Mouse (Mus musculus) heart, embryonic 11.5 days (tissue): Measurements from ENCODE around the gene Dnm2. TPM values are rescaled to one million over a fixed set of nuclear protein-coding genes. Genes with fewer than 3 reads are reported as not detected.

ENCODE experiments used
- ATAC-seq: fragments of 200-750 bp; cut with Nextera tagmentation; replicated peaks from 2 replicates; pipeline ENCODE4 v1.8.0; 2017; ENCODE audit warnings: moderate library complexity; ENCODE audit not compliant: insufficient number of reproducible peaks, low FRiP score, low TSS enrichment
- H3K27ac ChIP-seq: fragments of 300-500 bp; sonication (generic); 2 replicates; pipeline ENCODE4 v1.5.1; 2014; ENCODE audit warnings: mild to moderate bottlenecking, low read depth, low read length
- H3K27me3 ChIP-seq: fragments of 300-500 bp; sonication (generic); 2 replicates; pipeline ENCODE4 v1.6.1; 2014; ENCODE audit warnings: mild to moderate bottlenecking, low read length, mixed read lengths; ENCODE audit not compliant: control insufficient read depth, insufficient read depth
- H3K36me3 ChIP-seq: fragments of 300-500 bp; sonication (generic); 2 replicates; pipeline ENCODE4 v1.6.1; 2014; ENCODE audit warnings: mild to moderate bottlenecking, low read length, moderate library complexity, mixed read lengths; ENCODE audit not compliant: control insufficient read depth, insufficient read depth
- H3K4me1 ChIP-seq: fragments of 300-500 bp; sonication (generic); 2 replicates; pipeline ENCODE4 v1.6.1; 2014; ENCODE audit warnings: low read length; ENCODE audit not compliant: control insufficient read depth, insufficient read depth
- H3K4me2 ChIP-seq: fragments of 300-500 bp; sonication (generic); 2 replicates; pipeline ENCODE4 v1.6.1; 2014; ENCODE audit warnings: mild to moderate bottlenecking, moderate library complexity
- H3K4me3 ChIP-seq: fragments of 300-500 bp; sonication (generic); 2 replicates; pipeline ENCODE4 v1.5.1; 2014; ENCODE audit warnings: low read depth, low read length
- H3K9ac ChIP-seq: fragments of 300-500 bp; sonication (generic); 2 replicates; pipeline ENCODE4 v1.6.1; 2014; ENCODE audit warnings: mild to moderate bottlenecking, low read depth, low read length, moderate library complexity
- H3K9me3 ChIP-seq: fragments of 300-500 bp; sonication (generic); replicated peaks from 2 replicates; pipeline ENCODE4 v1.6.1; 2016; ENCODE audit warnings: low read length; ENCODE audit not compliant: control insufficient read depth
- WGBS: fragments of 180-500 bp; shearing (Covaris S2); extraction: QIAGEN DNeasy Blood & Tissue Kit; methylation state at CpG from one replicate; pipeline ENCODE4 v1.1.7; 2014; ENCODE audit not compliant: insufficient replicate concordance; 5-methylcytosine and 5-hydroxymethylcytosine counted together
- polyA plus RNA-seq: library from polyadenylated mRNA; unstranded; fragments of >200 nt; fragmentation: Nextera tagmentation; extraction: Ambion mirVana; gene quantifications from 2 replicates; pipeline ENCODE4 v1.2.1, GENCODE M21; 2014

Gene Dnm2
- polyA plus RNA-seq, 1 experiment from 2014 or later: 62.7 TPM

DNA sequence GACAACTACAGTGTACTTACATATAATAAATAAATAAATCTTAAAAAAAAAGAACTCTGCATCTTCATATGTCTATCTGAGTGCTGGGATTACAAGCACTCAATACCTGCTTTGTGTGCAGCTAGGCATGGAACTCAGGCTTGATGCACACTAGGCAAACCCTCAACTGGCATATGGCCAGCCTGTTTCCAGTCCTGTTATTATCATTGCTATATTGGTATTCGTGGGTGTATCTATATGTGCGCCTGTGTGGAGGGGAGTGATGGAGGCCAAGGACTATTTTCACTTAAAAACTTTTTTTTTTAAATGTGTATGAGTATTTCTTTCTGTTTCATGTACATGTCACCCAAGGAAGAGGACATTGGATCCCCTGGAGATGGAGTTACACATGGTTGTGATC, 9.7 kb downstream of the Dnm2 start:
- no peaks in the 10 kb centered on the region for H3K36me3 ChIP-seq
- no peak overlapping the region for H3K9ac ChIP-seq
- H3K4me1 ChIP-seq: peaks cover 40% of the 10 kb centered on the region
- H3K27me3 ChIP-seq: no peaks in the 10 kb centered on the region
- no peak overlapping the region for H3K4me3 ChIP-seq
- 90% methylated on average over 2 of the region's 2 CpGs for WGBS
- H3K9me3 ChIP-seq: no peaks in the 10 kb centered on the region
- no peak overlapping the region for H3K27ac ChIP-seq
- H3K4me2 ChIP-seq: no peak overlapping the region
- ATAC-seq: no peak

DNA sequence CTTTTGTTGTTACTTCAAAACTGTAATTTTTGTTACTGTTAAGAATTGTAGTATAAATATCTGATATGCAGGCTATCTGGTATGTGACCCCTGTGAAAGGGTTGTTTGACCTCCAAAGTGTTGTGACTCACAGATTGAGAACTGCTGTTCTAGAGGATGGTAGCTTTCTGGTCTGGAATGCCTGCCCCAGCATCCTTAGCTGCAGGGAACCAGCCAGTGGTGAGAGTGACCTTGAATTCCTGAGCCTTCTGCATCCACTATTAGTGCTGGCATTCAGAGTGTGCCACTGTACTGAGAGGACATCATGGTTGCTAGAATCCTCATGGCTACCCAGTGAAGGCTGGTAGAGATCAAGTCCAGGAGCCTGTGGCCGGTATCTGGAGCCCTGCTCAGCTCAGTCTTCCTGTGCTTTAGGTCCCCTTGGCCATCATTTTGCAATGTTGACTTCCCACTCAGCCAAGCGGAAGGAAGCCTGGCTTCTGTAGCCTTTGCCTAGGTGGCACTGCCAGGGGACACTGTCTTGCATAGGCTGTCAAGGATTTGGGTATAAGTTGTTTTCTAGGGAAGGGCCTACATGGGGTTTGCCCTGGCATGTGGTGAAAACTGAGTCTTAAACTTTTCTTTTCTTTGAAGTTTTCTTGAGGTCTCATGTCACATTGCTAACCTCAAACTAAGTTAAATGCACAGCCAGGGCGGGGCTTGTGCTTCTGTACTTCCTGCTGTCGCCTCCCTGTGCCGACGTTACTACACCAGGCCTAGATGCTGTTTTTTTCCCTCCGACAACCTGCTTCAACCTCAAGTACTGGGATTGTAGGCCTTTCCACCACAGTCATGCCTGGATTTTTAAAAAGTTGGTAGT, 11.3 kb downstream of the Dnm2 start:
- 0 out of 2 replicates have a peak overlapping the region, but pooled peaks have one; percentile 28 for H3K9ac ChIP-seq
- H3K27ac ChIP-seq: peak overlapping the region; percentile 75
- no peak for ATAC-seq
- no peaks in the 10 kb centered on the region for H3K36me3 ChIP-seq
- H3K9me3 ChIP-seq: no peaks in the 10 kb centered on the region
- no peaks in the 10 kb centered on the region for H3K27me3 ChIP-seq
- H3K4me3 ChIP-seq: no peak overlapping the region
- 76% methylated on average over 7 of the region's 7 CpGs for WGBS
- peaks cover 43% of the 10 kb centered on the region for H3K4me1 ChIP-seq
- H3K4me2 ChIP-seq: no peak overlapping the region

DNA sequence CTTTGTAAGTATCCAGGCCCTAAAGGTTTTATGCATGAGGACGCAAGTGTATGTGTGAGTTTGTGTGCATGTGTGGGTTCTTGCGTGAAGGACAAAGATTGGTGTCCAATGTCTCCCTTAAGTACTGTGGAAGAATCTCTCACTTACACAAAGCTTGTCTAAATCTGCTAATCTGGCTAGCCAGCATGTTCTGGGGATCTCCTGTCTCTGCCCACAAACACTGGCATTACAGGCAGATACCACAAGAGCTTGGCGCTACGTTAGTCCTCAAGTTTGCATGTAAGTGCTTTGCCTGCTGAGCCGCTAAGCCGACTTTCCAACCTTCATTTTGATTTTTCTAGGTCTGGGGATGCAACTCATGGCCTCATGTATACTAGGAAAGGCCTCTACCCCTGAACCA, 12.9 kb downstream of the Dnm2 start:
- ATAC-seq: no peak
- Histone ChIP-seq H3K27me3 (no peaks in the 10 kb centered on the region), H3K9ac (no peak overlapping the region), H3K9me3 (no peaks in the 10 kb centered on the region), H3K4me1 (peaks cover 43% of the 10 kb centered on the region), H3K4me3 (no peak overlapping the region), H3K36me3 (no peaks in the 10 kb centered on the region), H3K27ac (peak overlapping the region; percentile 35; the same call in 1 of the 2 replicates), H3K4me2 (no peak overlapping the region)
- WGBS: 93% methylated on average over 6 of the region's 6 CpGs

DNA sequence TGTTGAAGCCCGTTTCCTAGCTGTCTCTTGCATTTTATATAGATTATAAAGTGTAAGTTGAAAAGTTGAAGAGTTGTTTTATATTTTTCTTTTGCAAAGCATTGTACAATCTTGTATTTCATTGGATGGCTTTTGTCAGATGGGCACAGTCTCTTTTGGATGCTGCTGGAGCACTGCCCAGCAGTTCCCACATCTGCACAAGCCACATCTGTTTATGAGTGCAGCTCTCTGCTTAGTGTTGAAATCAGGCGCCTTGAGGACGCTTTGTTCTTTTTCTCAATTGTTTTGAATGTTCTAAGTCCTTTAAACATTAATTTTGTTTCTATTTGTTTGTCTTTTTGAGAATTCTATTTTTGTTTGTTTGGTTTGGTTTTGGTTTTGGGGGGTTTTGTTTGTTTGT, 13.5 kb downstream of the Dnm2 start:
- 63% methylated on average over 3 of the region's 3 CpGs for WGBS
- no peak overlapping the region for H3K9ac ChIP-seq
- no peak overlapping the region for H3K27ac ChIP-seq
- no peaks in the 10 kb centered on the region for H3K27me3 ChIP-seq
- peaks cover 42% of the 10 kb centered on the region for H3K4me1 ChIP-seq
- no peak overlapping the region for H3K4me3 ChIP-seq
- no peak for ATAC-seq
- H3K36me3 ChIP-seq: no peaks in the 10 kb centered on the region
- no peak overlapping the region for H3K4me2 ChIP-seq
- no peaks in the 10 kb centered on the region for H3K9me3 ChIP-seq

DNA sequence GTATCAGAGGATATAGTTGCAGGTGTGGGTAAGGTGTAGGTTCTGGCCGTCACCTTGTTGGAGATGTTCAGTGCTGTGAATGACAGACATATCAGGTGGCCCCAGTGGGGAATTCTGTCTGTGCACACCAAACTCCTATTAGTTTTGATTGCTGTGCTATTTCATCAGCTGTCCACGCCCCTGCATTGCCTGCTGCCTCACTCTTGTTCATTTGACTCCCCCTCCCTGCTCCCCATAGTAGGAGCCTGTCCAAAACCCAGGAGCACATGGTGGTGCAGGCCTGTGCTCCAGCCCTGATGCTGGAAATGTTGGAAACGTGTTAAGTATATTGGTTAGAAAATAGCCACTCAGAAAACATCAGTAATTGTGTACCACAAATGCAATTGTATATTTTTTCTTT, 14.7 kb downstream of the Dnm2 start:
- no peak for ATAC-seq
- Histone ChIP-seq H3K36me3 (no peaks in the 10 kb centered on the region), H3K9ac (no peak overlapping the region), H3K4me1 (peaks cover 37% of the 10 kb centered on the region), H3K27me3 (no peaks in the 10 kb centered on the region), H3K27ac (no peak overlapping the region), H3K9me3 (no peaks in the 10 kb centered on the region), H3K4me3 (no peak overlapping the region), H3K4me2 (no peak overlapping the region)
- 71% methylated on average over 3 of the region's 3 CpGs for WGBS

DNA sequence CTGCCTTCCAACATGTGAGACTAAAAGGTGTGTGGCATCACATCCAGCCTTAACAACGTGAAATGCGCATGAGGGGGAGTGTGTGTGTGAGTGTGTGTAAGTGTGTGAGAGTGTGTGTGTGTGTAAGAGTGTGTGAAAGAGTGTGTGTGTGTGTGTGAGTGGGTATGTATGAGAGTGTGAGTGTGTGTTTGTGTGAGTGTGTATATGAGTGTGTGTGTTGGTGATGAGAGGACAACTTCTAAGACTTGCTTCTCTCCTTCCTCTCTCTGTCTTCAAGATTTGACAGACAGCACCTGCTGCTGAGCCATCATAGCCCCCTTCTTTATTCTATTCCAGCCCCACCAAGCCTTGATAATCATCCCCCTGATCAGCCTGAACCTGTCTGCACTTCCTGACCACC, 15.2 kb downstream of the Dnm2 start:
- Histone ChIP-seq H3K4me1 (peaks cover 37% of the 10 kb centered on the region), H3K4me2 (no peak overlapping the region), H3K9me3 (no peaks in the 10 kb centered on the region), H3K4me3 (no peak overlapping the region), H3K36me3 (0 out of 2 replicates have a peak, but pooled peaks cover 2% of the 10 kb centered on the region), H3K27ac (no peak overlapping the region), H3K9ac (no peak overlapping the region), H3K27me3 (no peaks in the 10 kb centered on the region)
- no peak for ATAC-seq
- WGBS: 93% methylated on average over 2 of the region's 2 CpGs

DNA sequence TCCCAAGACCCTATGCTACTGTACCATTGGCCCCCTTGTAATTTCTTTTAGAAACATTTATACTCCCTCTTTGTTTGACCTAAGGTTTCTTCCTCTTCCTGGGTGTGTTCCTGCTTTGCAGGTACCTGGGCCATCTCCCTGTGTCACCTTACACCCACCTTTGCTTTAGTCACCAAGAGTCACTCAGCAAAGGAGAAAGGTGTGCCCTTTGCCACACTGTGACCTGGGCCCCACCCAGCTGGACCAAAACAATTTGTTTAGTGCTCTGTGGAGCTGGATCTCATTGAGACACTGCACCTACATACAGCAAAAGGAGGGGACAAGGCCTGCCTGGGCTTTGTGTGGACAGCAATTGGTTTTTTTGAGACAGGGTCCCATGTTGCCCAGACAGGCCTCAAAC, 15.7 kb downstream of the Dnm2 start:
- ATAC-seq: no peak
- H3K9me3 ChIP-seq: no peaks in the 10 kb centered on the region
- H3K36me3 ChIP-seq: 0 out of 2 replicates have a peak, but pooled peaks cover 5% of the 10 kb centered on the region
- H3K4me1 ChIP-seq: peaks cover 37% of the 10 kb centered on the region
- H3K27ac ChIP-seq: no peak overlapping the region
- no peaks in the 10 kb centered on the region for H3K27me3 ChIP-seq
- no peak overlapping the region for H3K4me3 ChIP-seq
- no peak overlapping the region for H3K9ac ChIP-seq
- H3K4me2 ChIP-seq: no peak overlapping the region

DNA sequence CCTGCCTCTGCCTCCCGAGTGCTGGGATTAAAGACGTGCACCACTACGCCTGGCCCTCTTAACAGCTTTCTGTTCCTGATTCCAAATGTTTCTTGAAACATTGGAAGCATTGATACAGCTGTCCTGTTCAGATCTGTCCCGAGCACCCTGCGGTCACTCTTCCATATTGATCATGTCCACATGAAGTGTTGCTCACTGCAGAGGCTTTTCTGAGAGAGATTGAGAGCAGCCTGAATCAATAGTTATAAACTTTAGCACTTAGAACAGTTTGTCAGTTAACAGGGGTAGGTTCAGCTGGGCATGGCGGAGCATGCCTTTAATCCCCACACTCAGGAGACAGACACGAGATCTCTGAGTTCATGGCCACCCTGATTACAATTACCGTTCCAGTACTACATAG, 19.1 kb downstream of the Dnm2 start:
- no peak overlapping the region for H3K27ac ChIP-seq

DNA sequence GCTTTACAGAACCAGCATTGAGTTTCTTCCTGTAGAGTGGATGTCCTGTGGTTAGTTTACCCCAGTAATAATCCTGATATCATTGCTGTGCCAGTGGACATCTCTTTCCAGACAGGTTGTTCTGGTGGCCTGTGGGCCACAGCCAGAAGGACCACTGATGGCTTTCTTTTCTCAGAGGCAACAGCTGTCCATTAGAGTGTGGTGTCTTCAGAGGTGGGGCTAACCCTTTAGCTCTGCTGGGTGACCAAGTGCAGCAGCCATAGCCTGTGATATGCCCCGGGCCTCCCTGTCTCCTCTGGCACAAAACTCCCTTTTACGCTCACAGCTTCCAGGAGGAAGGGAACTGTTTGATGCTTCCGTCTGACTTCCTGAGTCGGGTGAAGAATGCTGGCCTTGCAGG, 19.9 kb downstream of the Dnm2 start:
- Histone ChIP-seq H3K36me3 (0 out of 2 replicates have a peak, but pooled peaks cover 5% of the 10 kb centered on the region), H3K4me2 (no peak overlapping the region), H3K4me1 (peaks cover 2% of the 10 kb centered on the region), H3K9ac (no peak overlapping the region), H3K27me3 (no peaks in the 10 kb centered on the region), H3K9me3 (no peaks in the 10 kb centered on the region), H3K27ac (no peak overlapping the region), H3K4me3 (no peak overlapping the region)
- 80% methylated on average over 4 of the region's 4 CpGs for WGBS
- ATAC-seq: no peak

More for the DNA sequence above, 19.1 kb downstream of the Dnm2 start:
- Histone ChIP-seq H3K9me3 (no peaks in the 10 kb centered on the region), H3K27me3 (no peaks in the 10 kb centered on the region), H3K36me3 (0 out of 2 replicates have a peak, but pooled peaks cover 5% of the 10 kb centered on the region), H3K9ac (no peak overlapping the region), H3K4me1 (peaks cover 9% of the 10 kb centered on the region), H3K4me2 (no peak overlapping the region), H3K4me3 (no peak overlapping the region)
- ATAC-seq: no peak
- WGBS: 93% methylated on average over 8 of the region's 8 CpGs
